Mouse (Mus musculus) adrenal gland, postnatal 10 days (tissue): ENCODE measurements around the gene 1700042G07Rik. TPM values are rescaled to one million over a fixed set of nuclear protein-coding genes. Genes with fewer than 3 reads are reported as not detected.

Experiments used
- DNase-seq: peaks from one replicate; pipeline ENCODE4 v3.0.0; 2021; ENCODE audit warnings: mixed read lengths
- total RNA-seq, 2 experiments: library from RNA; stranded (reverse); gene quantifications; 2 replicates each; pipeline ENCODE4 v1.2.3; 2021

1700042G07Rik gene
- total RNA-seq, 2 experiments from 2014 or later, result not detected

GRCm38 (mm10) chr4:116162142-116162541 is 11.0 kb upstream of the 1700042G07Rik start:
- DNase-seq, result no peak

GRCm38 (mm10) chr4:116164759-116165554 is 8.2 kb upstream of the 1700042G07Rik start:
- no peak for DNase-seq

- DNase-seq, result no peak
These were observed 7.3 kb upstream of the 1700042G07Rik start for GRCm38 (mm10) chr4:116165708-116166407.

GRCm38 (mm10) chr4:116167404-116167803 is 5.8 kb upstream of the 1700042G07Rik start, which contains the start of gene Tspan1:
Gene Tspan1 (minus strand): TSS chr4:116167601.
- no peak for DNase-seq

- DNase-seq, result peak; percentile 83
These were observed 4.4 kb upstream of the 1700042G07Rik start for GRCm38 (mm10) chr4:116168617-116169352.

GRCm38 (mm10) chr4:116169353-116169672 is 3.9 kb upstream of the 1700042G07Rik start:
- DNase-seq, result no peak

- no peak for DNase-seq
These were observed 580 bp downstream of the 1700042G07Rik start for GRCm38 (mm10) chr4:116173752-116174151.

GRCm38 (mm10) chr4:116174466-116175116 is 1.4 kb downstream of the 1700042G07Rik start:
- peak; percentile 35 for DNase-seq

- DNase-seq, result no peak
These were observed 2.0 kb downstream of the 1700042G07Rik start for GRCm38 (mm10) chr4:116175136-116175535.

- DNase-seq, result no peak
These were observed 2.8 kb downstream of the 1700042G07Rik start for GRCm38 (mm10) chr4:116175711-116176542.

- peak; percentile 58 for DNase-seq
These were observed 3.4 kb downstream of the 1700042G07Rik start for GRCm38 (mm10) chr4:116176543-116176988.

GRCm38 (mm10) chr4:116177140-116177539 is 4.0 kb downstream of the 1700042G07Rik start:
- DNase-seq, result peak; percentile 67

- no peak for DNase-seq
These were observed 8.9 kb downstream of the 1700042G07Rik start for GRCm38 (mm10) chr4:116182079-116182478.

- peak; percentile 37 for DNase-seq
These were observed 9.6 kb downstream of the 1700042G07Rik start for GRCm38 (mm10) chr4:116182745-116183144.

- DNase-seq, result no peak
These were observed 11.9 kb downstream of the 1700042G07Rik start for GRCm38 (mm10) chr4:116185083-116185482.

GRCm38 (mm10) chr4:116192286-116192835 is 19.2 kb downstream of the 1700042G07Rik start:
- no peak for DNase-seq

GRCm38 (mm10) chr4:116193583-116194383 is 20.6 kb downstream of the 1700042G07Rik start:
- DNase-seq, result no peak

GRCm38 (mm10) chr4:116198422-116198821 is 25.2 kb downstream of the 1700042G07Rik start:
- no peak for DNase-seq

GRCm38 (mm10) chr4:116204422-116204821 is 31.2 kb downstream of the 1700042G07Rik start:
- DNase-seq, result no peak

- no peak for DNase-seq
These were observed 33.4 kb downstream of the 1700042G07Rik start for GRCm38 (mm10) chr4:116206531-116206930.
